Mouse (Mus musculus) forebrain, embryonic 16.5 days (tissue): ENCODE results near the gene Troap. TPM values are rescaled to one million over a fixed set of nuclear protein-coding genes. Genes with fewer than 3 reads are reported as not detected.

Experiments used
- ATAC-seq: fragments of 200-750 bp; cut with Nextera tagmentation; 2 replicates; pipeline ENCODE4 v1.8.0; 2017; ENCODE audit warnings: mild to moderate bottlenecking, moderate library complexity
- H3K27ac ChIP-seq: fragments of 300-500 bp; sonication (generic); 2 replicates; pipeline ENCODE4 v1.5.1; 2014; ENCODE audit warnings: low read length, control low read depth
- H3K27me3 ChIP-seq: fragments of 300-500 bp; sonication (generic); replicated peaks from 2 replicates; pipeline ENCODE4 v1.6.1; 2014; ENCODE audit warnings: low read length; ENCODE audit not compliant: control insufficient read depth, insufficient read depth
- H3K36me3 ChIP-seq: fragments of 300-500 bp; sonication (generic); 2 replicates; pipeline ENCODE4 v1.6.1; 2014; ENCODE audit not compliant: control insufficient read depth, insufficient read depth
- H3K4me1 ChIP-seq: fragments of 300-500 bp; sonication (generic); replicated peaks from 2 replicates; pipeline ENCODE4 v1.6.1; 2014; ENCODE audit warnings: low read length; ENCODE audit not compliant: control insufficient read depth, insufficient read depth
- H3K4me2 ChIP-seq: fragments of 300-500 bp; sonication (generic); 2 replicates; pipeline ENCODE4 v1.6.1; 2014; ENCODE audit warnings: mild to moderate bottlenecking, low read length, control low read depth
- H3K4me3 ChIP-seq: fragments of 300-500 bp; sonication (generic); replicated peaks from 2 replicates; pipeline ENCODE4 v1.5.1; 2014; ENCODE audit warnings: mild to moderate bottlenecking, low read length, control low read depth
- H3K9ac ChIP-seq: fragments of 300-500 bp; sonication (generic); replicated peaks from 2 replicates; pipeline ENCODE4 v1.6.1; 2014; ENCODE audit warnings: low read depth, low read length, control low read depth
- H3K9me3 ChIP-seq: fragments of 300-500 bp; sonication (generic); 2 replicates; pipeline ENCODE4 v1.6.1; 2016; ENCODE audit warnings: low read length; ENCODE audit not compliant: control insufficient read depth
- WGBS: fragments of 180-500 bp; shearing (Covaris S2); extraction: QIAGEN DNeasy Blood & Tissue Kit; methylation state at CpG from one replicate; pipeline ENCODE4 v1.1.7; 2014; 5-methylcytosine and 5-hydroxymethylcytosine counted together
- polyA plus RNA-seq: library from polyadenylated mRNA; unstranded; fragments of >200 nt; fragmentation: Nextera tagmentation; extraction: Ambion mirVana; gene quantifications from 2 replicates; pipeline ENCODE4 v1.2.1, GENCODE M21; 2015

Gene Troap
- polyA plus RNA-seq: 15.9 and 17.3 TPM in 2 replicates

DNA sequence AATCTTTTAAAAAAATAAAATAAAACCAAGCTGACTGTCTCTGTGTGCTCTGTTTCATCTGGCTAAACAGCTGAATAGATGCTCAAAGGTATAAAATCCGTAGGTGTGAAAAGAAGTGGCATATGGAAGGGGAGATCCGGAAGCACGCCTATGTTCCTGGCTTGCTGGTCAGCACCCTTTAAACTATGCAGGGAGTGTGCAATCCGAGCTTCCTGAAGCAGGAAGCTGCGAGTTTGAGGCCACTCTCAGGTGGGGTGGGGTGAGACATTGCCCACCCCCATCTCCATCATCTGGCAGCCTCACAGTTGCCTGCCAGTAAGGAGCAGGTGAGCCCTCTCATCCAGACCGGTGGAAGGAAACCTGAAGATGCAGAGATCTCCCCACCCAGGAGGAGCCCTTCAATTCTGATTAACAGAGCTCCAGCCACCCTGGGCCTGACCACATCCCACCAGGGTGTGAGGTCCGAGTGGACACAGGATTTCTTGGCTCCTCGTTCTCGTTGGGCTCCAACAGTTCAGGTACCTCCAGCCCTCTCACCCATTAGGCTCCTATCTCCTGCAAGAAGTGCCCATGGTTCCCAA lies at the start of gene Troap:
Troap (plus strand) TSS at position 557 of the 581 bp plus-strand sequence.
- peak within 1 kb of the TSS; percentile 99 for H3K4me2 ChIP-seq
- H3K9me3 ChIP-seq: no peaks in the 10 kb centered on the region
- peak within 1 kb of the TSS; percentile 96 for H3K27ac ChIP-seq
- 17% methylated on average over 9 of the region's 9 CpGs for WGBS
- H3K27me3 ChIP-seq: no peaks in the 10 kb centered on the region
- H3K9ac ChIP-seq: peak within 1 kb of the TSS; percentile 87
- no peak; the same call in 1 of the 2 replicates for ATAC-seq
- no peaks in the 10 kb centered on the region for H3K36me3 ChIP-seq
- peaks cover 16% of the 10 kb centered on the region for H3K4me1 ChIP-seq
- peak within 1 kb of the TSS; percentile 66 for H3K4me3 ChIP-seq

DNA sequence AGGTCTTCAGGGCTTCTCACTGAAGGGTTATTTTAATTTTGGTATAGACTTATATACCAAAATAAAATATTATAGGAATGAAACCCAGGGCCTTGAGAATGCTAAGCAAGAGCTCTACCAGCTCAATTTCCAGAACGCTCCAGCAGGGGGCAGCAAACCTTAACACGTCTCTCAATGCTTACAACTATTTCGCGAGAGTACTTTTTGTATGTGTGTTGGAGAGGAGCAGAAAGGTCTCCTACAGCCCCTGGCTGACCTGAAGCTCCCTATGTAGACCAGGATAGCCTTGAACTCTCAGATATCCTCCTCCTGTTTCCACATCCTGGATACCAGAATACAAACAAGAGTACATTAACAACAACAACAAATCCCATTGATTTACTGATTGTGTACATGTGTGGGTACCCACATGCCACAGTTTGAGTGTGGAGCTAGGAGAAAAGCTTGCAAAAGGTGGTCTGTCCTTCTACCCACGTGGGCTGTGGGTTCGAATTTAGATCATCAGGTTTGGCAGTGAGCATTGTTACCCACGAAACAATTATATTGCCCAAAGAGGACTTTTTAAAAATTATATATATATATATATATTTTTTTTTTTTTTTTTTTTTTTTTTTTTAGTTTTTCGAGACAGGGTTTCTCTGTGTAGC lies 49.6 kb upstream of the Troap start:
- H3K27me3 ChIP-seq: no peaks in the 10 kb centered on the region
- H3K4me3 ChIP-seq: no peak overlapping the region
- H3K27ac ChIP-seq: no peak overlapping the region
- H3K9me3 ChIP-seq: no peaks in the 10 kb centered on the region
- peaks cover 8% of the 10 kb centered on the region for H3K4me1 ChIP-seq
- H3K4me2 ChIP-seq: no peak overlapping the region
- H3K36me3 ChIP-seq: no peaks in the 10 kb centered on the region
- no peak overlapping the region for H3K9ac ChIP-seq
- 19% methylated on average over 7 of the region's 8 CpGs for WGBS
- ATAC-seq: no peak

DNA sequence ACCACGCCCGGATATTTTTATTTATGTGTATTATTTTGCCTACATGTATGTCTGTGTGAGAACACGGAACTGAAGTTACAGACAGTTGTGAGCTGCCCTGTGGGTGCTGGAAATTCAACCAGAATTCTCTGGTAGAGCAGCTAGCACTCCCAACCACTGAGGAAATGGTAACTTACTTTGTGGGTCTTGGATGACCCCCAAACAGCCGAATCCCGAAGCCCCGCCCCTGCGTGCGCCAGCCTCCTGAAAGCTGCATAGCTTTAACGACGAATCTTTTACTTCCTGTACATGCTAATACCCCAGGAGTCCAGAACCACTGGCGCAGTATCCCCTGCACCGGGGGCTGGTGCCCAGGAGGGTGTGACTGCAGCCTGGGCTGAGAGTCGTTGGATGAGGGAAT lies 49.0 kb upstream of the Troap start:
- H3K9ac ChIP-seq: no peak overlapping the region
- ATAC-seq: no peak
- no peak overlapping the region for H3K4me2 ChIP-seq
- 79% methylated on average over 13 of the region's 13 CpGs for WGBS
- H3K27ac ChIP-seq: no peak overlapping the region
- no peaks in the 10 kb centered on the region for H3K36me3 ChIP-seq
- no peak overlapping the region for H3K4me3 ChIP-seq
- H3K27me3 ChIP-seq: no peaks in the 10 kb centered on the region
- no peaks in the 10 kb centered on the region for H3K9me3 ChIP-seq
- H3K4me1 ChIP-seq: peaks cover 15% of the 10 kb centered on the region

DNA sequence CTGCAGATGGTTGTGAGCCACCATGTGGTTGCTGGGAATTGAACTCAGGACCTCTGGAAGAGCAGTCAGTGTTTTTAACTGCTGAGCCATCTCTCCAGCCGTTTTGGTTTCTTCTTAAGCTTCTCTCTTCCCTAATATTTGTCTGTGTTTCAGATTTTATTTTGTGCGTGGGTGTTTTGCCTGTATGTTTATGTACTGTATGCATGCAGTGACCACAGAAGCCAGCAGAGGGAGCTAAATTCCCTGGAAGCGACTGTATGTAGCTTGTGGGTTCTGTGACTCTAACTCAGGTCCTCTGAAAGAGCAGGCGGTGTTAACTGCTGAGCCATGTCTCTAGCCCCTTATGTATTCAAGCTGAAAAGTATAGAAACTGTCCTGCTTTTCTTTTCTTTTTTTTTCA lies 48.1 kb upstream of the Troap start:
- H3K9ac ChIP-seq: no peak overlapping the region
- H3K36me3 ChIP-seq: no peaks in the 10 kb centered on the region
- H3K4me3 ChIP-seq: no peak overlapping the region
- no peaks in the 10 kb centered on the region; the same call in 1 of the 2 replicates for H3K27me3 ChIP-seq
- no peak overlapping the region for H3K27ac ChIP-seq
- H3K9me3 ChIP-seq: no peaks in the 10 kb centered on the region
- H3K4me1 ChIP-seq: peaks cover 18% of the 10 kb centered on the region
- ATAC-seq: no peak
- H3K4me2 ChIP-seq: no peak overlapping the region
- WGBS: 67% methylated on average over 4 of the region's 4 CpGs

DNA sequence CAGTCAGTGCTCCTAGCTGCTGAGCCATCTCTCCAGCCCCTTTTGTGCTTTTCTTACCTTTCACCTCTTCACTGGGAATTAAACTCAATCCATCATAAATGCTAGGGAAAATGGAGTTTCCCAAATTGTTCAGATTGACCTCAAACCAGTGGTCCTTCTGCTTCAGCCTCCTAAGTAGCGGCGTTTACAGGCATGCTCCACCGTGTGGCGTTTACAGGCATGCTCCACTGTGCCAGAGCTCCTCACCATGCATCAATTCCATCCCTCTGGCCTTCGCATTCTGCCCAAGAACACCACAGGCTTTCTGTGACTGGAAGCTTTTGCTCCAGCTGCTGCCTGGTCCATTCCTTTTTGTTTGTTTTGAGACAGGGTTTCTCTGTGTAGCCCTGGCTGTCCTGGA lies 47.3 kb upstream of the Troap start:
- Histone ChIP-seq H3K4me2 (no peak overlapping the region), H3K36me3 (no peaks in the 10 kb centered on the region), H3K4me3 (no peak overlapping the region), H3K9ac (no peak overlapping the region), H3K4me1 (peaks cover 18% of the 10 kb centered on the region), H3K27me3 (no peaks in the 10 kb centered on the region; the same call in 1 of the 2 replicates), H3K27ac (no peak overlapping the region), H3K9me3 (no peaks in the 10 kb centered on the region)
- ATAC-seq: no peak
- 66% methylated on average over 5 of the region's 5 CpGs for WGBS

DNA sequence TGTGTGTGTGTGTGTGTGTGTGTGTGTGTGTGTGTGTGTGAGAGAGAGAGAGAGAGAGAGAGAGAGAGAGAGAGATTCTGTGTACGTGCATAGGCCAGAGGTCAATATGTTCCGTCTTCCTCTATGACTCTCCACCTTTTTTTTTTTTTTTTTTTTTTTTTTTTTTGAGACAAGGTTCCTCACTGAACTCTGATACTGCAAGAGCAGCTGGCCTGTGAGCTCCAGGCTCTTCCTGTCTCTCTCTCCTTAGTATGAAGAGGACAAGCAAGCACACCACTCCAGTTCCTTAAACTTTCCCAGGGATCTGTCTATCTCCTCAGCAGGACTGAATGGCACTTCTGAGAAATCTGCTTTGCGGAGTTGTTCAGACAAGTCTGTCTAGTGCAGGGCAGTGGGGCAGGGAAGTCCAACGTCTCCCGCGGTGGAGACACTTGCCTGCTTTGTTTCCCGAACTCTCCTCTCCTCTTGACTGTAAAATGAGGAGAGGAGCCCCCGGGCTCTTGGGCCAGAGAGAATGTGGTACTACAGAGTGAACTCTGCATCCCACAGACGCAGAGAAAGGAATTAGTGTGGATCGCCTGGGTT lies 45.4 kb upstream of the Troap start:
- 12% methylated on average over 10 of the region's 10 CpGs for WGBS
- Histone ChIP-seq H3K9ac (peak overlapping the region; percentile 52; the same call in 1 of the 2 replicates), H3K9me3 (no peaks in the 10 kb centered on the region), H3K4me3 (peak overlapping the region; percentile 44), H3K27ac (no peak overlapping the region), H3K4me2 (peak overlapping the region; percentile 70), H3K27me3 (no peaks in the 10 kb centered on the region; the same call in 1 of the 2 replicates), H3K4me1 (peaks cover 21% of the 10 kb centered on the region), H3K36me3 (no peaks in the 10 kb centered on the region)
- ATAC-seq: no peak

DNA sequence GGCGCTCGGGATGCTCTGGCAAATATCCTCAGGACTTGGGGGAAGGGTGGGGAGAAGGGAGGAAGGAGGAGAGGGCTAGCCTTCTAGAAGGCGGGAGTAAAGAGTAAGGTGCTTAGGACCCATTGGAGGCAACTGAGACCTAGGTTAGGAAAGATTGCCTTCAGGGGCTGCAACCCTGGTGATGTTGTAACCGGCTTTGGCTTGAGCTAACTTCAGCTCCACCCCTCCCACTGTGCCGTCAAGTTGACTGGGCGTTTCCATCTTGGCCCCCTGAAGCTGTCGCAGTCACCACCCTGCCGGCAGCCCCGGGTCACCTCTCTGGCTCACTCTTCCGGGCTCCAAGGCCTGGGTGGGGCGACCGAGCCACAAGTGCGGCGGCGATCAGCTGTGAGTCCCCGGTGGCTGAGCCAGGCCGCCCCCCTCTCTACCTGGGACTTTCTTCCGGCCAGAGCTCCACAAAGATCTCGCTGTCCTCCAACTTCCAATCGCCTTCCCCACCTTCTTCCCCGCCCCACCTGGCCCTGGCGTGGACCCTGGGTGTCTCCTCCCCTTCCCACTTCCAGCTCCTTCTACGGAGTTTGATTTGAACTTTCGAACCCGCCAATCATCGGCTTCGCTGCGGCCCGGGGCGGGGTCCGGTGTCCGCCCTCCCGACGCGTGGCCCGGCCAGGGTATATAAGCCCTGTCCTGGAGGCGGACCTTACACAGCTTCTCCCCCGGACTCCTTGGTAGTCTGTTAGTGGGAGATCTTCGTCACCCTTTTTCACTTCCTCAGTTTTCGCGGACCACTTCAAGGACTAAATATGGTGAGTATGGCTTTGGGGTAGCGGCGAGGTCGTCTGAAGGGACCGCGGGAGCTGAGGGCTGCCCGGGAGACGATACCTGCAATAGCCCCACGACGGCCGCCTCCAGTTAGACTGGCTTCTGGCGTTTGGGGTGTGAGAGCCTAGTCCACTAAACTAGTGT lies 44.5 kb upstream of the Troap start, which contains the start of gene Tuba1c:
Tuba1c (plus strand) TSS at position 273 of the 966 bp plus-strand sequence.
- no peaks in the 10 kb centered on the region for H3K36me3 ChIP-seq
- H3K4me3 ChIP-seq: peak within 1 kb of the TSS; percentile 44
- peak within 1 kb of the TSS; percentile 52 for H3K9ac ChIP-seq
- peak; percentile 73 for ATAC-seq
- peaks cover 21% of the 10 kb centered on the region for H3K4me1 ChIP-seq
- no peak within 1 kb of the TSS for H3K27ac ChIP-seq
- H3K9me3 ChIP-seq: no peaks in the 10 kb centered on the region
- 1% methylated on average over 52 of the region's 52 CpGs for WGBS
- H3K27me3 ChIP-seq: no peaks in the 10 kb centered on the region; the same call in 1 of the 2 replicates
- H3K4me2 ChIP-seq: peak within 1 kb of the TSS; percentile 70

DNA sequence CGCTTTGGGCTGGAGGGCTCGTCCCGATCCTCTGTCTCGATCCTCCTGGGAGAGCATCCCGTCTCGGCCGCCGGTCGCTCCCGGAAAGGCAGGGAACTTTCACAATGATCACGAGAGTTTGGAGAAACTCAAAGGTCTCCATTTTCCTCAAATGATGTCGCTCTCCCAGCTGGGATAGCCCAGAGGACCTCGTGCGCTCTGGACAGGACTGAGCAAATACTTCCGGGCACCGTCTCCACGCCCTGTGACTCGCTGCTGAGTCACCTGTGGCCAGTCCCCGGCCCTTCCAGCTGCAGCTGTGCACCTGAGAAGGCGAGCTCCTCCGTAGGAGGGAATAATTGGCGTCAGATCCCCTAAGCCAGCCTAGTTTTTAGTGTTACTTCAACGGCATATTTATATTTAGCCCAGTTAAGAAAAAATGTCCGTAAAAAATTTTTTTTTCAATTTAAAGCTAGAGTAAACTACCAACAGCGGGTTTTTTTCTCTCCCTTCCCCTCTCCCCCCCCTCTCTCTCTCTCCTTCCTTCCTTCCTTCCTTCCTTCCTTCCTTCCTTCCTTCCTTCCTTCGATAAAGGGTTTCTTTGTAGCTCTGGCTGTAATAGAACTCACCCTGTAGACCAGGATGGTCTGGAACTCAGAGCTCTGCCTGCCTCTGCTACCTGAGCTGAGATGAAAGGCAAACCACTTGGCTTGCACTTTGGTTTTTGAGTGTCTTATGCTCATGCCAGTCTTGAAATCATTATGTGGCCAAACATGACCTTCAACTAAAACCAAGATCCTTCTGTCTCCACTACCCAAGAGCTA lies 43.6 kb upstream of the Troap start:
- Histone ChIP-seq H3K4me3 (peak overlapping the region; percentile 44), H3K27me3 (no peaks in the 10 kb centered on the region; the same call in 1 of the 2 replicates), H3K9ac (peak overlapping the region; percentile 52), H3K4me2 (peak overlapping the region; percentile 70), H3K9me3 (no peaks in the 10 kb centered on the region), H3K27ac (no peak overlapping the region), H3K4me1 (peaks cover 21% of the 10 kb centered on the region), H3K36me3 (no peaks in the 10 kb centered on the region)
- WGBS: 19% methylated on average over 26 of the region's 26 CpGs
- ATAC-seq: no peak
